Mouse (Mus musculus): ENCODE measurements around the gene Rela. TPM values are rescaled to one million over a fixed set of nuclear protein-coding genes. Genes with fewer than 3 reads are reported as not detected.
A peak's percentile ranks its signal among the peaks of the same experiment; 100 is the strongest.

The Rela gene
- polyA plus RNA-seq, 1 experiment, result not detected

GRCm38 (mm10) chr19:5689088-5689428, 51.8 kb downstream of the Rela start:
- WGBS, result under 1% methylated on average over 7 of the region's 7 CpGs
- TF ChIP-seq POLR2A (IDR thresholded peaks at IDR 0.05; ENCODE audit: insufficient read depth, low read depth, low read length), result no peak
- TF ChIP-seq CTCF (IDR thresholded peaks at IDR 0.05; ENCODE audit: insufficient read depth, low read depth, low read length), result no peak

GRCm38 (mm10) chr19:5689565-5690342, 52.5 kb downstream of the Rela start:
- TF ChIP-seq CTCF (IDR thresholded peaks at IDR 0.05; ENCODE audit: insufficient read depth, low read depth, low read length) (no peak), POLR2A (IDR thresholded peaks at IDR 0.05; ENCODE audit: insufficient read depth, low read depth, low read length) (peak; percentile 42; the same call in 1 of the 2 replicates)
- peaks cover 47% of the 10 kb centered on the region for H3K4me1 ChIP-seq (ENCODE audit: control insufficient read depth, insufficient read depth, low read length)
- H3K27ac ChIP-seq (ENCODE audit: insufficient read depth, low read depth, low read length), result peak overlapping the region; percentile 68
- WGBS, result 8% methylated on average over 42 of the region's 42 CpGs
- H3K4me3 ChIP-seq (ENCODE audit: insufficient read depth, low read depth, low read length), result peak overlapping the region; percentile 87

More at GRCm38 (mm10) chr19:5689088-5689428, 51.8 kb downstream of the Rela start:
- Histone ChIP-seq H3K4me3 (ENCODE audit: insufficient read depth, low read depth, low read length) (peak overlapping the region; percentile 87), H3K27ac (ENCODE audit: insufficient read depth, low read depth, low read length) (peak overlapping the region; percentile 68), H3K4me1 (ENCODE audit: control insufficient read depth, insufficient read depth, low read length) (peaks cover 47% of the 10 kb centered on the region)

- Histone ChIP-seq H3K27ac (ENCODE audit: insufficient read depth, low read depth, low read length) (no peak overlapping the region), H3K4me3 (ENCODE audit: insufficient read depth, low read depth, low read length) (peak overlapping the region; percentile 87), H3K4me1 (ENCODE audit: control insufficient read depth, insufficient read depth, low read length) (peaks cover 47% of the 10 kb centered on the region)
- WGBS, result 55% methylated on average over 15 of the region's 15 CpGs
- TF ChIP-seq CTCF (IDR thresholded peaks at IDR 0.05; ENCODE audit: insufficient read depth, low read depth, low read length), result no peak
- no peak for TF ChIP-seq POLR2A (IDR thresholded peaks at IDR 0.05; ENCODE audit: insufficient read depth, low read depth, low read length)
Observed at GRCm38 (mm10) chr19:5690343-5690735, 53.1 kb downstream of the Rela start.

GRCm38 (mm10) chr19:5691601-5692000, 54.3 kb downstream of the Rela start:
- H3K27ac ChIP-seq (ENCODE audit: insufficient read depth, low read depth, low read length), result peak overlapping the region; percentile 23; the same call in 1 of the 2 replicates
- WGBS, result 65% methylated on average over 5 of the region's 5 CpGs
- TF ChIP-seq CTCF (IDR thresholded peaks at IDR 0.05; ENCODE audit: insufficient read depth, low read depth, low read length) (no peak), POLR2A (IDR thresholded peaks at IDR 0.05; ENCODE audit: insufficient read depth, low read depth, low read length) (no peak)
- H3K4me3 ChIP-seq (ENCODE audit: insufficient read depth, low read depth, low read length), result peak overlapping the region; percentile 87; the same call in 1 of the 2 replicates
- H3K4me1 ChIP-seq (ENCODE audit: control insufficient read depth, insufficient read depth, low read length), result peaks cover 47% of the 10 kb centered on the region

- H3K4me3 ChIP-seq (ENCODE audit: insufficient read depth, low read depth, low read length), result peak overlapping the region; percentile 22
- WGBS, result 32% methylated on average over 10 of the region's 10 CpGs
- TF ChIP-seq CTCF (IDR thresholded peaks at IDR 0.05; ENCODE audit: insufficient read depth, low read depth, low read length) (no peak), POLR2A (IDR thresholded peaks at IDR 0.05; ENCODE audit: insufficient read depth, low read depth, low read length) (no peak)
- H3K4me1 ChIP-seq (ENCODE audit: control insufficient read depth, insufficient read depth, low read length), result peaks cover 44% of the 10 kb centered on the region
- H3K27ac ChIP-seq (ENCODE audit: insufficient read depth, low read depth, low read length), result peak overlapping the region; percentile 49
Observed at GRCm38 (mm10) chr19:5692086-5692912, 55.0 kb downstream of the Rela start.

- Histone ChIP-seq H3K4me3 (ENCODE audit: insufficient read depth, low read depth, low read length) (peak overlapping the region; percentile 2; the same call in 1 of the 2 replicates), H3K4me1 (ENCODE audit: control insufficient read depth, insufficient read depth, low read length) (peaks cover 39% of the 10 kb centered on the region), H3K27ac (ENCODE audit: insufficient read depth, low read depth, low read length) (peak overlapping the region; percentile 49)
- no peak for TF ChIP-seq CTCF (IDR thresholded peaks at IDR 0.05; ENCODE audit: insufficient read depth, low read depth, low read length)
- TF ChIP-seq POLR2A (IDR thresholded peaks at IDR 0.05; ENCODE audit: insufficient read depth, low read depth, low read length), result no peak
- whole genome bisulfite sequencing, result 49% methylated on average over 10 of the region's 10 CpGs
Observed at GRCm38 (mm10) chr19:5692913-5693396, 55.7 kb downstream of the Rela start.

- Histone ChIP-seq H3K27ac (ENCODE audit: insufficient read depth, low read depth, low read length) (no peak overlapping the region), H3K4me1 (ENCODE audit: control insufficient read depth, insufficient read depth, low read length) (peaks cover 38% of the 10 kb centered on the region), H3K4me3 (ENCODE audit: insufficient read depth, low read depth, low read length) (no peak overlapping the region)
- 77% methylated on average over 6 of the region's 6 CpGs for WGBS
- no peak for TF ChIP-seq POLR2A (IDR thresholded peaks at IDR 0.05; ENCODE audit: insufficient read depth, low read depth, low read length)
- no peak for TF ChIP-seq CTCF (IDR thresholded peaks at IDR 0.05; ENCODE audit: insufficient read depth, low read depth, low read length)
Observed at GRCm38 (mm10) chr19:5693801-5694200, 56.5 kb downstream of the Rela start.

- H3K4me1 ChIP-seq (ENCODE audit: control insufficient read depth, insufficient read depth, low read length), result peaks cover 28% of the 10 kb centered on the region
- H3K4me3 ChIP-seq (ENCODE audit: insufficient read depth, low read depth, low read length), result no peak overlapping the region
- no peak for TF ChIP-seq CTCF (IDR thresholded peaks at IDR 0.05; ENCODE audit: insufficient read depth, low read depth, low read length)
- no peak for TF ChIP-seq POLR2A (IDR thresholded peaks at IDR 0.05; ENCODE audit: insufficient read depth, low read depth, low read length)
- 48% methylated on average over 41 of the region's 41 CpGs for whole genome bisulfite sequencing
- no peak overlapping the region for H3K27ac ChIP-seq (ENCODE audit: insufficient read depth, low read depth, low read length)
Observed at GRCm38 (mm10) chr19:5695849-5696462, 58.7 kb downstream of the Rela start.

Other genes with a start within 250 kb of the Rela start
- gene Sart1, start 248.8 kb upstream of the Rela start, polyA plus RNA-seq (2012; ENCODE audit: insufficient read depth, insufficient read length, low replicate concordance, missing spikeins), result not detected in 2 replicates
- gene Tsga10ip, start 235.0 kb upstream of the Rela start, polyA plus RNA-seq (2012; ENCODE audit: insufficient read depth, insufficient read length, low replicate concordance, missing spikeins), result not detected in 2 replicates
- not detected in 2 replicates for gene Drap1, start 212.5 kb upstream of the Rela start, polyA plus RNA-seq (2012; ENCODE audit: insufficient read depth, insufficient read length, low replicate concordance, missing spikeins)
- not detected in 2 replicates for gene AI837181, start 212.3 kb upstream of the Rela start, polyA plus RNA-seq (2012; ENCODE audit: insufficient read depth, insufficient read length, low replicate concordance, missing spikeins)
- not detected in 2 replicates for gene Fosl1, start 189.9 kb upstream of the Rela start, polyA plus RNA-seq (2012; ENCODE audit: insufficient read depth, insufficient read length, low replicate concordance, missing spikeins)
- not detected in 2 replicates for gene Ccdc85b, start 179.6 kb upstream of the Rela start, polyA plus RNA-seq (2012; ENCODE audit: insufficient read depth, insufficient read length, low replicate concordance, missing spikeins)
- not detected in 2 replicates for gene Fibp, start 176.9 kb upstream of the Rela start, polyA plus RNA-seq (2012; ENCODE audit: insufficient read depth, insufficient read length, low replicate concordance, missing spikeins)
- gene Ctsw, start 169.0 kb upstream of the Rela start, polyA plus RNA-seq (2012; ENCODE audit: insufficient read depth, insufficient read length, low replicate concordance, missing spikeins), result not detected in 2 replicates
- not detected in 2 replicates for gene Efemp2, start 163.5 kb upstream of the Rela start, polyA plus RNA-seq (2012; ENCODE audit: insufficient read depth, insufficient read length, low replicate concordance, missing spikeins)
- not detected in 2 replicates for gene Mus81, start 149.1 kb upstream of the Rela start, polyA plus RNA-seq (2012; ENCODE audit: insufficient read depth, insufficient read length, low replicate concordance, missing spikeins)
- gene Cfl1, start 147.0 kb upstream of the Rela start, polyA plus RNA-seq (2012; ENCODE audit: insufficient read depth, insufficient read length, low replicate concordance, missing spikeins), result 1,186 and 1,283 TPM in 2 replicates
- gene 1700020D05Rik, start 133.7 kb upstream of the Rela start, polyA plus RNA-seq (2012; ENCODE audit: insufficient read depth, insufficient read length, low replicate concordance, missing spikeins), result not detected in 2 replicates
- not detected in 2 replicates for gene Snx32, start 126.9 kb upstream of the Rela start, polyA plus RNA-seq (2012; ENCODE audit: insufficient read depth, insufficient read length, low replicate concordance, missing spikeins)
- gene Ovol1, start 76.8 kb upstream of the Rela start, polyA plus RNA-seq (2012; ENCODE audit: insufficient read depth, insufficient read length, low replicate concordance, missing spikeins), result not detected in 2 replicates
- gene Ap5b1, start 69.5 kb upstream of the Rela start, polyA plus RNA-seq (2012; ENCODE audit: insufficient read depth, insufficient read length, low replicate concordance, missing spikeins), result not detected in 2 replicates
- not detected in 2 replicates for gene Rnaseh2c, start 35.6 kb upstream of the Rela start, polyA plus RNA-seq (2012; ENCODE audit: insufficient read depth, insufficient read length, low replicate concordance, missing spikeins)
- gene Kat5, start 27.2 kb upstream of the Rela start, polyA plus RNA-seq (2012; ENCODE audit: insufficient read depth, insufficient read length, low replicate concordance, missing spikeins), result not detected in 2 replicates
- not detected in 2 replicates for gene Sipa1, start 26.2 kb downstream of the Rela start, polyA plus RNA-seq (2012; ENCODE audit: insufficient read depth, insufficient read length, low replicate concordance, missing spikeins)
- gene Map3k11, start 51.3 kb downstream of the Rela start, polyA plus RNA-seq (2012; ENCODE audit: insufficient read depth, insufficient read length, low replicate concordance, missing spikeins), result not detected in 2 replicates
- gene Pcnx3, start 51.4 kb downstream of the Rela start, polyA plus RNA-seq (2012; ENCODE audit: insufficient read depth, insufficient read length, low replicate concordance, missing spikeins), result not detected in 2 replicates
- not detected in 2 replicates for gene Kcnk7, start 66.9 kb downstream of the Rela start, polyA plus RNA-seq (2012; ENCODE audit: insufficient read depth, insufficient read length, low replicate concordance, missing spikeins)
- gene Ehbp1l1, start 88.8 kb downstream of the Rela start, polyA plus RNA-seq (2012; ENCODE audit: insufficient read depth, insufficient read length, low replicate concordance, missing spikeins), result not detected in 2 replicates
- not detected in 2 replicates for gene Fam89b, start 92.2 kb downstream of the Rela start, polyA plus RNA-seq (2012; ENCODE audit: insufficient read depth, insufficient read length, low replicate concordance, missing spikeins)
- gene Ltbp3, start 103.4 kb downstream of the Rela start, polyA plus RNA-seq (2012; ENCODE audit: insufficient read depth, insufficient read length, low replicate concordance, missing spikeins), result not detected in 2 replicates
- not detected in 2 replicates for gene Scyl1, start 133.9 kb downstream of the Rela start, polyA plus RNA-seq (2012; ENCODE audit: insufficient read depth, insufficient read length, low replicate concordance, missing spikeins)
- not detected in 2 replicates for gene Frmd8, start 237.8 kb downstream of the Rela start, polyA plus RNA-seq (2012; ENCODE audit: insufficient read depth, insufficient read length, low replicate concordance, missing spikeins)
- gene Slc25a45, start 240.3 kb downstream of the Rela start, polyA plus RNA-seq (2012; ENCODE audit: insufficient read depth, insufficient read length, low replicate concordance, missing spikeins), result not detected in 2 replicates